Mouse (Mus musculus): ENCODE data around the gene Il17rb.

The Il17rb gene

GRCm38 (mm10) chr14:30015008-30015407, 6.3 kb upstream of the Il17rb start:
- no peak for DNase-seq

- DNase-seq: no peak
Observed at GRCm38 (mm10) chr14:30014487-30014886, 5.8 kb upstream of the Il17rb start.

GRCm38 (mm10) chr14:30011886-30012560, 3.3 kb upstream of the Il17rb start:
- no peak for DNase-seq

GRCm38 (mm10) chr14:30009864-30010560, 1.3 kb upstream of the Il17rb start:
- peak; percentile 76 for DNase-seq

- no peak for DNase-seq
Observed at GRCm38 (mm10) chr14:29999475-29999811, 9.3 kb downstream of the Il17rb start.

- no peak for DNase-seq
Observed at GRCm38 (mm10) chr14:29998747-29999474, 9.8 kb downstream of the Il17rb start.

- no peak for DNase-seq
Observed at GRCm38 (mm10) chr14:29997345-29997744, 11.4 kb downstream of the Il17rb start.

- DNase-seq: no peak
Observed at GRCm38 (mm10) chr14:29996000-29996751, 12.5 kb downstream of the Il17rb start.

- no peak for DNase-seq
Observed at GRCm38 (mm10) chr14:29994976-29995375, 13.7 kb downstream of the Il17rb start.

GRCm38 (mm10) chr14:29988337-29988736, 20.4 kb downstream of the Il17rb start:
- no peak for DNase-seq

GRCm38 (mm10) chr14:29987739-29988138, 21.0 kb downstream of the Il17rb start:
- no peak for DNase-seq

- no peak for DNase-seq
Observed at GRCm38 (mm10) chr14:29987276-29987675, 21.4 kb downstream of the Il17rb start.

GRCm38 (mm10) chr14:29986096-29986495, 22.6 kb downstream of the Il17rb start:
- DNase-seq: no peak

- DNase-seq: peak; percentile 45
Observed at GRCm38 (mm10) chr14:29980447-29981205, 28.1 kb downstream of the Il17rb start.

GRCm38 (mm10) chr14:29978254-29979204, 30.2 kb downstream of the Il17rb start, which contains the start of gene Actr8:
Actr8 (plus strand) TSS chr14:29978337.
- peak; percentile 95 for DNase-seq

- no peak for DNase-seq
Observed at GRCm38 (mm10) chr14:29976927-29977326, 31.8 kb downstream of the Il17rb start.

GRCm38 (mm10) chr14:29971993-29972392, 36.7 kb downstream of the Il17rb start:
- DNase-seq: no peak

GRCm38 (mm10) chr14:29971446-29971845, 37.2 kb downstream of the Il17rb start:
- DNase-seq: no peak

GRCm38 (mm10) chr14:29968075-29968821, 40.4 kb downstream of the Il17rb start, which contains the start of gene Selenok:
Selenok (plus strand) TSS chr14:29968308.
- DNase-seq: peak; percentile 98

- no peak for DNase-seq
Observed at GRCm38 (mm10) chr14:29967611-29968010, 41.1 kb downstream of the Il17rb start.
